Mouse (Mus musculus) forebrain, embryonic 16.5 days (tissue): ENCODE data around the gene Vegfb. TPM values are rescaled to one million over a fixed set of nuclear protein-coding genes. Genes with fewer than 3 reads are reported as not detected.

Source experiments
- ATAC-seq: fragments of 200-750 bp; cut with Nextera tagmentation; 2 replicates; pipeline ENCODE4 v1.8.0; 2017; ENCODE audit warnings: mild to moderate bottlenecking, moderate library complexity
- H3K27ac ChIP-seq: fragments of 300-500 bp; sonication (generic); 2 replicates; pipeline ENCODE4 v1.5.1; 2014; ENCODE audit warnings: low read length, control low read depth
- H3K27me3 ChIP-seq: fragments of 300-500 bp; sonication (generic); replicated peaks from 2 replicates; pipeline ENCODE4 v1.6.1; 2014; ENCODE audit warnings: low read length; ENCODE audit not compliant: control insufficient read depth, insufficient read depth
- H3K36me3 ChIP-seq: fragments of 300-500 bp; sonication (generic); 2 replicates; pipeline ENCODE4 v1.6.1; 2014; ENCODE audit not compliant: control insufficient read depth, insufficient read depth
- H3K4me1 ChIP-seq: fragments of 300-500 bp; sonication (generic); replicated peaks from 2 replicates; pipeline ENCODE4 v1.6.1; 2014; ENCODE audit warnings: low read length; ENCODE audit not compliant: control insufficient read depth, insufficient read depth
- H3K4me2 ChIP-seq: fragments of 300-500 bp; sonication (generic); 2 replicates; pipeline ENCODE4 v1.6.1; 2014; ENCODE audit warnings: mild to moderate bottlenecking, low read length, control low read depth
- H3K4me3 ChIP-seq: fragments of 300-500 bp; sonication (generic); replicated peaks from 2 replicates; pipeline ENCODE4 v1.5.1; 2014; ENCODE audit warnings: mild to moderate bottlenecking, low read length, control low read depth
- H3K9ac ChIP-seq: fragments of 300-500 bp; sonication (generic); replicated peaks from 2 replicates; pipeline ENCODE4 v1.6.1; 2014; ENCODE audit warnings: low read depth, low read length, control low read depth
- H3K9me3 ChIP-seq: fragments of 300-500 bp; sonication (generic); 2 replicates; pipeline ENCODE4 v1.6.1; 2016; ENCODE audit warnings: low read length; ENCODE audit not compliant: control insufficient read depth
- WGBS: fragments of 180-500 bp; shearing (Covaris S2); extraction: QIAGEN DNeasy Blood & Tissue Kit; methylation state at CpG from one replicate; pipeline ENCODE4 v1.1.7; 2014; 5-methylcytosine and 5-hydroxymethylcytosine counted together
- polyA plus RNA-seq: library from polyadenylated mRNA; unstranded; fragments of >200 nt; fragmentation: Nextera tagmentation; extraction: Ambion mirVana; gene quantifications from 2 replicates; pipeline ENCODE4 v1.2.1, GENCODE M21; 2015

Gene Vegfb
- polyA plus RNA-seq, 1 experiment from 2014 or later = 44.6 TPM

DNA sequence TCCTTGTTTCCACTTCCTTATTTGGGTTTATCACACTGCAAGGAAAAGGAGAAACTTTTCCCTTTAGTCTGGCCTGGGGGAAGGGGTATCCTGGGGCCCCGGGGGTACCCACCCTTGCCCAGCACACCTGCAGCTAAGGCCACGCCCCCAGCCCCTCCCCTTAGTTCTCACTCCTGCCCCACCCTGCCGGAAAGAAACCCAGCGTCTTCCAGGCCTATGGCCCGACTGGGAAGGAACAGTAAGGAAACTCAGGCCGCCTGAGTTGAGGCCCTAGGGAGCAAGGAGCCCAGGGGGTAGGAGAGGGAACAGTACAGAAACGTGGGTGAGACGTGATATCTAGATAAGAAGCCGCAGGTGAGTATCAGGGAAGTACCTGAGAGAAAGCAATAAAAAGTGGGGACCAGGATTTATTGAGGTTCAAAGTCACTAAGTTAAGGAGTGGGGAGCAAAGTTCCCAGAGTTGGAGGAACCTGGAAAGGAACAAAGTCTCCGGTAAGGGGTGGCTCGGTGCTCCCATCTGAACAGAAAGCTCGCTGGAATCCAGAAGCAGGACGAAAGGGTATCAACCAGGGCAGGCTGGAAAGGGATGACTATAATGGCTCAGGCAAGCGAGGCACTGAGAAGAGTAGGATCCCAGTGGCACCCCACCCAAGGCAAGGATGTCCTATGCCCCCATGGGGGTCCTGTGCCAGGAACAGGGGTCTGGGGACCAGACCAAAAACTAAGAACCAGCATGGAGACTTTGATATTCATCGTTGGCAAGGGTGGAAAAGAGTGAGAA, 18.8 kb downstream of the Vegfb start:
- ATAC-seq = no peak
- peaks cover 14% of the 10 kb centered on the region for H3K4me1 ChIP-seq
- H3K4me3 ChIP-seq = peak overlapping the region; percentile 42
- peak overlapping the region; percentile 47 for H3K4me2 ChIP-seq
- H3K27ac ChIP-seq = no peak overlapping the region
- H3K27me3 ChIP-seq = peaks cover 15% of the 10 kb centered on the region; the same call in 1 of the 2 replicates
- no peaks in the 10 kb centered on the region for H3K36me3 ChIP-seq
- no peaks in the 10 kb centered on the region for H3K9me3 ChIP-seq
- WGBS = 16% methylated on average over 15 of the region's 15 CpGs
- no peak overlapping the region for H3K9ac ChIP-seq

DNA sequence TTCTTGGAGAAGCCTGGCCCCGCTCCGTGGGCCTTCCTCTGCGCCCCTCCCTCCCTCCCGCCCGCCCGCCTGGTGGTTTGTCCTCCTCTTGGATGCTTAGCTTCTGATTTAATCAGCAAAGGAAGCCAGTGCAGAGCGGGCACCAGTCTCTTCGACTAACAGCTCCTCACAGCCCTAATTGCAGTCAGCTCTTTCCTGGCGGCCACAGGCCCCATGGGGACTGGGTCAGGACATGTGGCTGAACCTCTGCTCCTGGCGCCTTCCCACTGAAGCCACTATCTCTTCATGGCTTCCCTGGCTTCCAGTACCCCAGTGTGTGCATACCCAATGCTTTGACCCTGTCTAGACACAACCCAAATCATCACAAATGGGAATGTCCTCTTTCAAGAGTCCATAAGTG, 31.0 kb downstream of the Vegfb start:
- Histone ChIP-seq H3K9ac (no peak overlapping the region), H3K4me2 (no peak overlapping the region), H3K36me3 (no peaks in the 10 kb centered on the region), H3K4me1 (peaks cover 11% of the 10 kb centered on the region), H3K4me3 (no peak overlapping the region), H3K27ac (no peak overlapping the region), H3K27me3 (no peaks in the 10 kb centered on the region), H3K9me3 (no peaks in the 10 kb centered on the region)
- no peak for ATAC-seq
- WGBS = 87% methylated on average over 10 of the region's 10 CpGs

DNA sequence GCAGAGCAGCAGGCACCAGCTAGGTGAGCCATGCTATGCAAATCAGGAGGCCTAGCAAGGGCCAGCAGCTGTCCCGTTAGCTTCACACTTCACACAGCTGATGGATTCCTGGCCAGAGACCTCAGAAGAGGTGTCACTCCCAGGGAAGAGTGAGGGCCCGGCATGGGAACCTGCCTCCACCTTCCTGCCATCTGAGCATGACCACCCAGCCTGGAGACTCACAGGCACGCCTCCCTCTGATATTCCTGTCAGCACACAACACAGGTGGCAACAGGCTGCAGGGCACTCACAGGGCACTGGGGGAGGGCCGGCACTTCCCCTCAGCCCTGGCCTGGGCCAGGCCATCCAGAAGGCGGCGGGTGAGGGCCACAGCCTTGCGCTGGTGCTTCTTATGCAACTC, 32.0 kb downstream of the Vegfb start:
- H3K27me3 ChIP-seq = no peaks in the 10 kb centered on the region

DNA sequence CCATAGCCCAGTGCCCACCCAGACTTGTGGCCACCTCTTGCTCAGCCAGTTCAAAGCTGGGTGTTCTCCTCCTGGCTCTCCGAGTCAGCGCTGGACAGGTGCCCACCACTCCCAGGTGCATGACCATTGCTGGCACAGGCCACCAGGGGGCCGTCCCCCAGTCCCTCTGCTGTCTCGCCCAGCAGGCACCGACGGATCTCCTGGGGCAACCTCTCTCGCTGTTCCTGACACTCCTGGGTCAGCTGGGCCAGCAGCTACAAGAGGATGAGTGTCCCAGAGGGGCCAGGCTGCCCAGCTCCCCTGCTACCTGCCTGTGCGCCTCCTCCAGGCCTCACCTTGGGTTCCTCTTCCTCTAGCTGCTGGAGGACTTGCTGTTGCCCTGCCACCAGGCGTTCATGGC, 33.4 kb downstream of the Vegfb start:
- H3K27ac ChIP-seq = no peak overlapping the region
- no peaks in the 10 kb centered on the region for H3K27me3 ChIP-seq
- no peak overlapping the region for H3K9ac ChIP-seq
- H3K4me2 ChIP-seq = no peak overlapping the region
- no peaks in the 10 kb centered on the region for H3K9me3 ChIP-seq
- WGBS = 45% methylated on average over 9 of the region's 9 CpGs
- no peak for ATAC-seq
- peaks cover 17% of the 10 kb centered on the region for H3K4me1 ChIP-seq
- no peak overlapping the region for H3K4me3 ChIP-seq
- H3K36me3 ChIP-seq = no peaks in the 10 kb centered on the region

More for the DNA sequence above, 32.0 kb downstream of the Vegfb start:
- Histone ChIP-seq H3K27ac (no peak overlapping the region), H3K4me1 (peaks cover 11% of the 10 kb centered on the region), H3K9ac (no peak overlapping the region), H3K9me3 (no peaks in the 10 kb centered on the region), H3K4me3 (no peak overlapping the region), H3K4me2 (no peak overlapping the region), H3K36me3 (no peaks in the 10 kb centered on the region)
- no peak for ATAC-seq
- WGBS = 90% methylated on average over 7 of the region's 7 CpGs

DNA sequence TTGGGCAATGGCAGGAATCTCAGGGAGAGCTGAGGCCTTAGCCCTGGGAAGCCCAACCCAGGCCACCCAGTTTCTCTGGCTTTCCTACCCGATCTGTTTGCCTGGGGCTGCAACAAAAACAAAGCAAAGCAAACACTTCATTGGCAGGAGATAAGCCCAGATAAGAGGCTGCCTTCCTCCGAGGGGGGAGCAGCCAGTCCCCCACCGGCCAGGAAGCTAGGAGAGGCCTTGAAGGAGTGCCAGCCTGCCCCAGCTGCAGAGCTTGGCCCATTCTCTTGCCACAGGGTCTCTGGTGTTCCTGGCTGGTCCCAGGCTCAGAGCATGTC, 34.8 kb downstream of the Vegfb start:
- H3K36me3 ChIP-seq = no peaks in the 10 kb centered on the region
- H3K27me3 ChIP-seq = no peaks in the 10 kb centered on the region
- 28% methylated on average over 3 of the region's 3 CpGs for WGBS
- peaks cover 17% of the 10 kb centered on the region for H3K4me1 ChIP-seq
- no peaks in the 10 kb centered on the region for H3K9me3 ChIP-seq
- H3K27ac ChIP-seq = no peak overlapping the region; the same call in 1 of the 2 replicates
- H3K4me2 ChIP-seq = peak overlapping the region; percentile 77
- ATAC-seq = no peak
- no peak overlapping the region; the same call in 1 of the 2 replicates for H3K4me3 ChIP-seq
- peak overlapping the region; percentile 14; the same call in 1 of the 2 replicates for H3K9ac ChIP-seq

DNA sequence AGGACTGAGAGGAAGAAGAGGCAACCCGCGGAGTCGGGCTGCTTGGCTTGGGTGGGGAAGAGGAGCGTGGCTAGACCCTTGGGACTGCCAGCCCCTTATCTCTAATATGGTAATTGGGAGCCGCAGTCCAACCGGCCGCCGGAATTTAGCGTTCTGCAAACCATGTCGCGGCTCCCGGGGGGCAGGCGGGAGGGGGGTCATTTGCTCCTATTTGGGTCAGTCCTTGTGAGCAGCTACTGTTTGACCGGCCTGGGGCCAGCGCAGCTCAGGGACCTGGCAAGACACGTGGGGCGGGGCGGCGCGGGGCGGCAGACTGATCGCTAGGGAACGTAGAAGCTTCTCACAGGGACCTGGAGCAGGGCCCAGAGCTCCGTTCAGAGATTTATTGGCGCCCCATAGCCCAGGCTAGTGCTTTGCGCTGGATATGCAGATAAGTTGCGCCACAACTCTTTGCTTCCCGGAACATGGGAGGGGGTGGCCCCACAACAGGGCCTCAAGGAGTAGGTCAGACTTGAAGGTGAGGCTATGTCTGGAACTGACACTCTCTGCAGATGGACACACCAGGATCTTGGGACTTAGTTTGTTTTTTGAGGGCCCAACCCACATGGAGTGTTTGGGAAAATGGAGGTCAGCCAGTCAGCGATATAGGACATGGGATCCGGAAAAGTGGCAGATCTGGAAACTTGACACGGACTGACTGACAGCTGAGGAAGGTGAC, 35.3 kb downstream of the Vegfb start:
- Histone ChIP-seq H3K27me3 (no peaks in the 10 kb centered on the region), H3K9ac (peak overlapping the region; percentile 76), H3K9me3 (no peaks in the 10 kb centered on the region), H3K4me3 (peak overlapping the region; percentile 68), H3K4me2 (peak overlapping the region; percentile 77), H3K36me3 (no peaks in the 10 kb centered on the region), H3K27ac (peak overlapping the region; percentile 95), H3K4me1 (peaks cover 17% of the 10 kb centered on the region)
- 3% methylated on average over 31 of the region's 31 CpGs for WGBS
- ATAC-seq = peak; percentile 39

DNA sequence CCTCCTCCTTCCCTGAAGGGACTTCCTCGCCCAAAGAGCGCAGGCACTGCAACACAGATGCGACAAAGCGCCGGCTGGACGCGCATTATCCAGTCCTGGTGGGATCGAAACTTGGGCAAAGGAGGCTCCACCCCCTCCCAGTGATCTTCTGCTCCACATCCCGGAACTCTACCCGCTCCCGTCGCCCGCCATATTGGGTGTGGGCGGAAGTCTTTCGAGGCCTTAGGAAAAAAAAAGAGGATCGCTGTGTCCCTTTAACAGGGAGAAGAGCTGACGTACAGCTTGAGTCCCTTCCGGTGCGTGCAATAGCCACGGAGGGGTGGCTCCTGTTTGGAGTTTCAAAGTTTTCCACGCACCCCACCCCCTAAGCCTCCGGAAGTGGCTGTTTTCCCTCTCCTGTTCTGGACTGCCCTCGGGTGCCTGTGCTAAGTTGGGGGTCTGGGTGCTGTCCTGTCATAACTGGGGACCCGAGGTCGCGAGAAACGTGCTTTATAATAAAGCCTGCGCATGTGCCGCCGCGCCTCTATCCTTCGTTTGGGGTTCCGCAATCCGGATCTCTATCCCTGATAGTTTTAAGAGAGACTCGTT, 36.0 kb downstream of the Vegfb start:
- Histone ChIP-seq H3K27me3 (no peaks in the 10 kb centered on the region), H3K9me3 (no peaks in the 10 kb centered on the region), H3K9ac (peak overlapping the region; percentile 76), H3K36me3 (no peaks in the 10 kb centered on the region), H3K4me3 (peak overlapping the region; percentile 68), H3K27ac (peak overlapping the region; percentile 95), H3K4me2 (peak overlapping the region; percentile 77), H3K4me1 (peaks cover 17% of the 10 kb centered on the region)
- peak; percentile 90 for ATAC-seq
- under 1% methylated on average over 35 of the region's 35 CpGs for WGBS

DNA sequence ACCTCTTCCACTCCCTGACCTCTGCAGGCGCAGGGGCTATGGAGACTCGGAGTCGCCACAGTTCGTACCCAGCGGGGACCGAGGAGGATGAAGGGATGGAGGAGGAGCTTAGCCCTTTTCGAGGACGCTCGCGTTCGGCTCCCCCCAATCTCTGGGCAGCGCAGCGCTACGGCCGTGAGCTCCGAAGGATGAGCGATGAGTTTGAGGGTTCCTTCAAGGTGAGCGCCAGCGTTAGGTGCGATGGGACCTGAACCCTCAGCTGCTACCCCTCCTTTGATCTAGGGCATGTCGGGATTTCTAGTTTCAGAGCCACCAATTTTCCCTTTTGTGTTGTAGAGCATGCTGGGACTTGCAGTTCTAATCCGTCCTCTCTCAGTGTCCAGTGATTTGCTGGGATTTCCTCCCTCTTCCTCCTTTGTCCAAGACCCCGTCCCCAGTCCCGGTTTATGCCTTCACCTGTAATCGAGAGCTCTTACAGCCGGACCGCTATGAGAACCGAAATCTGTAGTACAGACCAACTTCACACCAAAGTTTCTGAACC, 36.8 kb downstream of the Vegfb start:
- WGBS = under 1% methylated on average over 28 of the region's 28 CpGs
- no peaks in the 10 kb centered on the region for H3K27me3 ChIP-seq
- peaks cover 2% of the 10 kb centered on the region; the same call in 1 of the 2 replicates for H3K36me3 ChIP-seq
- H3K4me2 ChIP-seq = peak overlapping the region; percentile 77
- H3K9me3 ChIP-seq = no peaks in the 10 kb centered on the region
- H3K27ac ChIP-seq = peak overlapping the region; percentile 95
- peaks cover 17% of the 10 kb centered on the region for H3K4me1 ChIP-seq
- peak overlapping the region; percentile 76 for H3K9ac ChIP-seq
- peak overlapping the region; percentile 68 for H3K4me3 ChIP-seq
- peak; percentile 65 for ATAC-seq

DNA sequence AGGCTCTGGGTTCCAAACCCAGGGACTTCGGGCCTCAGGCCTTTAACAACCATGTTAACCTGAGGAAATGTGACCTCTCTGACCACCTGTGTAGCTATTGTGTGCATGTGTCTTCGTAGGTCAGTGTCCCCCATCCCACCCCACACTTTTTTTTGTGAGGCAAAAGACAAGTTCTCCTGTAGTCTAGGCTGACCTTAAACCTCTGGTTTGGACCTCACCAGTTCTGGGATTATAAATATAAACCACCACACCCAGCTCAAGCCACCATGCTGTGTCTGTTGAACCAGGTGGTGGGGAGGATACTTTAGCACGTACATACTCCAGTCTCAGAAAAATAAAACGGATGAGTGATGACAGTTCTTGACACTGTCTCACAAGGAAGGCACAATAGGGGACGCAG, 37.5 kb downstream of the Vegfb start:
- peak overlapping the region; percentile 68 for H3K4me3 ChIP-seq
- no peak overlapping the region for H3K27ac ChIP-seq
- H3K9ac ChIP-seq = peak overlapping the region; percentile 76; the same call in 1 of the 2 replicates
- 51% methylated on average over 5 of the region's 5 CpGs for WGBS
- no peak for ATAC-seq
- H3K36me3 ChIP-seq = peaks cover 2% of the 10 kb centered on the region; the same call in 1 of the 2 replicates
- H3K4me2 ChIP-seq = peak overlapping the region; percentile 77
- no peaks in the 10 kb centered on the region for H3K27me3 ChIP-seq
- peaks cover 17% of the 10 kb centered on the region for H3K4me1 ChIP-seq
- no peaks in the 10 kb centered on the region for H3K9me3 ChIP-seq
